In genomic region chr13:63525571-63526197, GRCm38 (mm10) we compare ENCODE assay signal across 13 mouse cellular contexts. TPM values are rescaled to one million over a fixed set of nuclear protein-coding genes. Genes with fewer than 3 reads are reported as not detected.
DNase-seq lines count a peak whose midpoint lies in the region; ATAC-seq and TF ChIP-seq lines count a peak whose summit lies in the region.
"Had no signal": no experiment of that assay in that cellular context is flagged by ENCODE, and none has a peak within 500 bp of the region (broad histone marks: within the 10 kb centered on the region; RNA-seq: fewer than 3 reads in every experiment).

No protein-coding gene starts in this region.

- H3K27me3 ChIP-seq in intestine, embryonic 14.5 days (replicated peaks; ENCODE audit: control insufficient read depth, insufficient read depth, low read length): no peaks in the 10 kb centered on the region
- H3K27me3 ChIP-seq in intestine, postnatal 0 days (replicated peaks; ENCODE audit: control insufficient read depth, insufficient read depth, low read length): no peaks in the 10 kb centered on the region
- no peaks in the 10 kb centered on the region for H3K27me3 ChIP-seq in neural tube, embryonic 12.5 days (replicated peaks)
- H3K27me3 ChIP-seq in limb, embryonic 10.5 days (ENCODE audit: low read depth, poor library complexity, severe bottlenecking): no peaks in the 10 kb centered on the region
- H3K27me3 ChIP-seq in thymus, adult 2 months (ENCODE audit: control insufficient read depth, insufficient read depth, low read length): no peaks in the 10 kb centered on the region

- no peak for TF ChIP-seq CTCF in intestine, postnatal 0 days (IDR thresholded peaks at IDR 0.05; ENCODE audit: low read depth)
- no peak for TF ChIP-seq CTCF in thymus, adult 2 months (IDR thresholded peaks at IDR 0.05; ENCODE audit: borderline replicate concordance, control insufficient read depth, extremely low read depth, insufficient read depth, low read length, poor library complexity)

- DNase-seq in intestine, embryonic 14.5 days (ENCODE audit: low spot score): peak; percentile 69
- no peak for DNase-seq in neural tube, embryonic 10.5 days (ENCODE audit: extremely low spot score, low spot score)
- no peak for DNase-seq in limb, embryonic 10.5 days (ENCODE audit: low spot score)
- no peak for DNase-seq in adrenal gland, adult (ENCODE audit: inconsistent age in 2 of 2, low spot score in 1 of 2)
- DNase-seq in thymus, adult 2 months: no peak
- no peak for DNase-seq in left cerebral cortex, postnatal 10 days (ENCODE audit: extremely low spot score in 1 of 2, low spot score in 2 of 2)
- DNase-seq: gastrocnemius, postnatal 36 days; kidney, adult 18-20 months; liver had no signal

- no peak overlapping the region for H3K9ac ChIP-seq in intestine, embryonic 14.5 days (ENCODE audit: low read length)
- H3K9ac ChIP-seq in intestine, postnatal 0 days (ENCODE audit: low read depth, low read length): no peak overlapping the region
- no peak overlapping the region for H3K9ac ChIP-seq in neural tube, embryonic 12.5 days

- 0 out of 2 replicates have a peak overlapping the region, but pooled peaks have one; percentile 11 for H3K4me2 ChIP-seq in intestine, embryonic 14.5 days (ENCODE audit: low read length)
- no peak overlapping the region for H3K4me2 ChIP-seq in intestine, postnatal 0 days (replicated peaks; ENCODE audit: low read depth)
- H3K4me2 ChIP-seq in neural tube, embryonic 12.5 days (replicated peaks): peak overlapping the region; percentile 12; the same call in 1 of the 2 replicates

- intact Hi-C loops in left cerebral cortex, postnatal 10 days (cut with DNase I): no loop called here

- peaks cover 76% of the 10 kb centered on the region for H3K4me1 ChIP-seq in intestine, embryonic 14.5 days (replicated peaks; ENCODE audit: control insufficient read depth, insufficient read depth, low read length)
- H3K4me1 ChIP-seq in intestine, postnatal 0 days (replicated peaks; ENCODE audit: control insufficient read depth, insufficient read depth, low read length): no peaks in the 10 kb centered on the region
- H3K4me1 ChIP-seq in neural tube, embryonic 12.5 days: peaks cover 73% of the 10 kb centered on the region
- H3K4me1 ChIP-seq in limb, embryonic 10.5 days: peaks cover 80% of the 10 kb centered on the region
- peaks cover 36% of the 10 kb centered on the region for H3K4me1 ChIP-seq in thymus, adult 2 months (replicated peaks; ENCODE audit: control insufficient read depth, insufficient read depth, low read length)

- TF ChIP-seq POLR2A in thymus, adult 2 months (IDR thresholded peaks at IDR 0.05; ENCODE audit: control insufficient read depth, extremely low read depth, insufficient read depth, low read length, poor library complexity): no peak

- no peak overlapping the region for H3K4me3 ChIP-seq in intestine, embryonic 14.5 days (ENCODE audit: low read depth, low read length)
- no peak overlapping the region for H3K4me3 ChIP-seq in intestine, postnatal 0 days (ENCODE audit: low read depth, low read length)
- H3K4me3 ChIP-seq in neural tube, embryonic 12.5 days: no peak overlapping the region
- no peak overlapping the region for H3K4me3 ChIP-seq in limb, embryonic 10.5 days
- H3K4me3 ChIP-seq in thymus, adult 2 months (ENCODE audit: control insufficient read depth, insufficient read depth, low read length): no peak overlapping the region

- H3K27ac ChIP-seq in intestine, embryonic 14.5 days (ENCODE audit: low read depth): peak overlapping the region; percentile 91
- H3K27ac ChIP-seq in intestine, postnatal 0 days (ENCODE audit: low read depth, low read length): no peak overlapping the region; the same call in 1 of the 2 replicates
- H3K27ac ChIP-seq in neural tube, embryonic 12.5 days: 0 out of 2 replicates have a peak overlapping the region, but pooled peaks have one; percentile 32
- peak overlapping the region; percentile 79 for H3K27ac ChIP-seq in limb, embryonic 10.5 days
- no peak overlapping the region for H3K27ac ChIP-seq in thymus, adult 2 months (ENCODE audit: control insufficient read depth, insufficient read depth, low read length)
- H3K27ac ChIP-seq: macrophage had no signal

- peaks cover 86% of the 10 kb centered on the region for H3K36me3 ChIP-seq in intestine, embryonic 14.5 days (ENCODE audit: control insufficient read depth, insufficient read depth, low read length)
- peaks cover 58% of the 10 kb centered on the region for H3K36me3 ChIP-seq in intestine, postnatal 0 days (ENCODE audit: control insufficient read depth, insufficient read depth)
- peaks cover 71% of the 10 kb centered on the region for H3K36me3 ChIP-seq in neural tube, embryonic 12.5 days
- H3K36me3 ChIP-seq in limb, embryonic 10.5 days: peaks cover 93% of the 10 kb centered on the region
- peaks cover 36% of the 10 kb centered on the region for H3K36me3 ChIP-seq in thymus, adult 2 months (ENCODE audit: control insufficient read depth, insufficient read depth, low read length)

- WGBS in intestine, embryonic 14.5 days: 27% methylated on average over 11 of the region's 11 CpGs
- WGBS in intestine, postnatal 0 days: 57% methylated on average over 11 of the region's 11 CpGs
- WGBS in neural tube, embryonic 12.5 days: 34% methylated on average over 11 of the region's 11 CpGs
- WGBS in limb, embryonic 10.5 days: 19% methylated on average over 11 of the region's 11 CpGs
- 84% methylated on average over 11 of the region's 11 CpGs for WGBS in thymus, adult 2 months

- no peaks in the 10 kb centered on the region for H3K9me3 ChIP-seq in intestine, embryonic 14.5 days (ENCODE audit: control insufficient read depth, low read length)
- H3K9me3 ChIP-seq in intestine, postnatal 0 days (ENCODE audit: control insufficient read depth): no peaks in the 10 kb centered on the region
- no peaks in the 10 kb centered on the region for H3K9me3 ChIP-seq in neural tube, embryonic 12.5 days
- H3K9me3 ChIP-seq in limb, embryonic 10.5 days (replicated peaks): no peaks in the 10 kb centered on the region

- peak; percentile 68 for ATAC-seq in intestine, embryonic 14.5 days (replicated peaks; ENCODE audit: low FRiP score, low TSS enrichment, low read depth)
- ATAC-seq in intestine, postnatal 0 days: no peak
- no peak for ATAC-seq in neural tube, embryonic 12.5 days (ENCODE audit: low FRiP score, low read depth)
- ATAC-seq: CD4-positive, CD25-positive, alpha-beta regulatory T cell, adult 4 months had no signal

RNA-seq across cellular contexts. Expression of gene Fancc, which starts 28.6 kb away (rescaled TPM):
- polyA plus RNA-seq in intestine, embryonic 14.5 days (2014; fragmentation: Nextera tagmentation; extraction: Ambion mirVana): 18.3 and 25.7 TPM in 2 replicates
- polyA plus RNA-seq in intestine, postnatal 0 days (2015; fragmentation: Nextera tagmentation; extraction: Ambion mirVana): 5.1 and 6.5 TPM in 2 replicates
- 22.7 and 24.0 TPM in 2 replicates for polyA plus RNA-seq in neural tube, embryonic 12.5 days (2016; fragmentation: Nextera tagmentation; extraction: Ambion mirVana)
- polyA plus RNA-seq in limb, embryonic 10.5 days (2016; fragmentation: Nextera tagmentation; extraction: Ambion mirVana): 27.0 and 29.2 TPM in 2 replicates
- polyA plus RNA-seq in thymus, adult 2 months (2012; rRNA removed): 14.7 and 20.4 TPM in 2 replicates
- total RNA-seq in left cerebral cortex, postnatal 10 days (2021): 10 to 100 TPM in 1 of 2 experiments, 1 to 10 TPM in 1; 7.9 to 10.3 TPM

RNA-seq across cellular contexts. Expression of gene Ptch1, which starts 47.7 kb away (rescaled TPM):
- 62.8 and 68.0 TPM in 2 replicates for polyA plus RNA-seq in intestine, embryonic 14.5 days (2014; fragmentation: Nextera tagmentation; extraction: Ambion mirVana)
- 11.0 and 11.9 TPM in 2 replicates for polyA plus RNA-seq in intestine, postnatal 0 days (2015; fragmentation: Nextera tagmentation; extraction: Ambion mirVana)
- polyA plus RNA-seq in neural tube, embryonic 12.5 days (2016; fragmentation: Nextera tagmentation; extraction: Ambion mirVana): 22.6 and 23.9 TPM in 2 replicates
- polyA plus RNA-seq in limb, embryonic 10.5 days (2016; fragmentation: Nextera tagmentation; extraction: Ambion mirVana): 18.2 and 19.0 TPM in 2 replicates
- polyA plus RNA-seq in thymus, adult 2 months (2012; rRNA removed): 27.2 and 30.2 TPM in 2 replicates
- total RNA-seq in left cerebral cortex, postnatal 10 days (2021): 10 to 100 TPM; 37.4 to 40.6 TPM

Comparison
In these comparisons a context has a peak if more than half of its experiments do, and no peak if none do; other contexts are left out.
1. H3K27ac ChIP-seq: peak in intestine, embryonic 14.5 days (single experiment), neural tube, embryonic 12.5 days (single experiment) and limb, embryonic 10.5 days (single experiment); none in intestine, postnatal 0 days (single experiment) and thymus, adult 2 months (single experiment).